Mouse (Mus musculus) small intestine, adult 2 months (tissue): ENCODE data around the gene Mis12. TPM values are rescaled to one million over a fixed set of nuclear protein-coding genes. Genes with fewer than 3 reads are reported as not detected.

Experiments used
- H3K27ac ChIP-seq: fragments of 200-500 bp; 2 replicates; pipeline ENCODE4 v1.5.1; 2012; ENCODE audit warnings: low read depth, low read length, control low read depth, inconsistent platforms; ENCODE audit not compliant: insufficient read depth
- H3K27me3 ChIP-seq: fragments of 200-500 bp; 2 replicates; pipeline ENCODE4 v1.6.1; 2012; ENCODE audit warnings: mild to moderate bottlenecking, moderate library complexity, low read length, inconsistent platforms; ENCODE audit not compliant: control insufficient read depth, insufficient read depth
- H3K36me3 ChIP-seq: fragments of 200-500 bp; 2 replicates; pipeline ENCODE4 v1.6.1; 2012; ENCODE audit warnings: mild to moderate bottlenecking, low read length, control low read depth, inconsistent platforms; ENCODE audit not compliant: control insufficient read depth, insufficient read depth
- H3K4me1 ChIP-seq: fragments of 200-500 bp; 2 replicates; pipeline ENCODE4 v1.6.1; 2012; ENCODE audit warnings: low read length, inconsistent platforms, mixed read lengths; ENCODE audit not compliant: control insufficient read depth, insufficient read depth, insufficient read length
- H3K4me3 ChIP-seq: fragments of 200-500 bp; 2 replicates; pipeline ENCODE4 v1.5.1; 2012; ENCODE audit warnings: low read depth, mild to moderate bottlenecking, control low read depth, inconsistent platforms, low read length, moderate library complexity
- CTCF ChIP-seq: fragments of 200-500 bp; IDR thresholded peaks from 2 replicates; pipeline ENCODE4 v1.5.1; 2012; ENCODE audit warnings: low read depth, mild to moderate bottlenecking, control low read depth, inconsistent platforms, low read length, moderate library complexity, mixed read lengths; ENCODE audit not compliant: insufficient replicate concordance, insufficient read length; ENCODE audit errors: extremely low read depth
- POLR2A ChIP-seq: fragments of 200-500 bp; IDR thresholded peaks from 2 replicates; pipeline ENCODE4 v1.6.1; 2012; ENCODE audit warnings: low read depth, mild to moderate bottlenecking, control low read depth, inconsistent platforms, low read length, moderate library complexity
- WGBS: fragments of 180-500 bp; shearing (Covaris S2); methylation state at CpG from one replicate; pipeline ENCODE4 v1.1.7; 2018; 5-methylcytosine and 5-hydroxymethylcytosine counted together
- polyA plus RNA-seq: library from polyadenylated mRNA; depleted of rRNA; stranded (reverse); fragments of >200 nt; gene quantifications from 2 replicates; pipeline ENCODE4 v1.2.3, GENCODE M21; 2012; rRNA removed

Gene Mis12
- 0.30 and 1.5 TPM in 2 replicates for polyA plus RNA-seq

GRCm38 (mm10) chr11:71019201-71020068 lies at the start of gene Mis12, which contains the start of gene Derl2:
Gene Mis12 (plus strand): TSS chr11:71019611.
Gene Derl2 (minus strand): TSS chr11:71019841.
- Histone ChIP-seq H3K27me3 (no peaks in the 10 kb centered on the region), H3K4me3 (peak within 1 kb of the TSS; percentile 91), H3K27ac (peak within 1 kb of the TSS; percentile 80), H3K36me3 (peaks cover 5% of the 10 kb centered on the region; the same call in 1 of the 2 replicates), H3K4me1 (peaks cover 5% of the 10 kb centered on the region; the same call in 1 of the 2 replicates)
- WGBS = under 1% methylated on average over 71 of the region's 71 CpGs
- TF ChIP-seq POLR2A (peak; percentile 68; the same call in 1 of the 2 replicates), CTCF (no peak)

- Histone ChIP-seq H3K36me3 (peaks cover 16% of the 10 kb centered on the region), H3K4me1 (peaks cover 7% of the 10 kb centered on the region), H3K4me3 (peak within 1 kb of the TSS; percentile 96), H3K27ac (peak within 1 kb of the TSS; percentile 90), H3K27me3 (no peaks in the 10 kb centered on the region)
- whole genome bisulfite sequencing = under 1% methylated on average over 43 of the region's 43 CpGs
- no peak for TF ChIP-seq CTCF
- TF ChIP-seq POLR2A = peak; percentile 90
These were observed 49.4 kb upstream of the Mis12 start, which contains the start of the genes Nup88 and Rpain for GRCm38 (mm10) chr11:70969821-70970559. Gene Nup88 (minus strand): TSS chr11:70969973. Gene Rpain (plus strand): TSS chr11:70970213.

DNA sequence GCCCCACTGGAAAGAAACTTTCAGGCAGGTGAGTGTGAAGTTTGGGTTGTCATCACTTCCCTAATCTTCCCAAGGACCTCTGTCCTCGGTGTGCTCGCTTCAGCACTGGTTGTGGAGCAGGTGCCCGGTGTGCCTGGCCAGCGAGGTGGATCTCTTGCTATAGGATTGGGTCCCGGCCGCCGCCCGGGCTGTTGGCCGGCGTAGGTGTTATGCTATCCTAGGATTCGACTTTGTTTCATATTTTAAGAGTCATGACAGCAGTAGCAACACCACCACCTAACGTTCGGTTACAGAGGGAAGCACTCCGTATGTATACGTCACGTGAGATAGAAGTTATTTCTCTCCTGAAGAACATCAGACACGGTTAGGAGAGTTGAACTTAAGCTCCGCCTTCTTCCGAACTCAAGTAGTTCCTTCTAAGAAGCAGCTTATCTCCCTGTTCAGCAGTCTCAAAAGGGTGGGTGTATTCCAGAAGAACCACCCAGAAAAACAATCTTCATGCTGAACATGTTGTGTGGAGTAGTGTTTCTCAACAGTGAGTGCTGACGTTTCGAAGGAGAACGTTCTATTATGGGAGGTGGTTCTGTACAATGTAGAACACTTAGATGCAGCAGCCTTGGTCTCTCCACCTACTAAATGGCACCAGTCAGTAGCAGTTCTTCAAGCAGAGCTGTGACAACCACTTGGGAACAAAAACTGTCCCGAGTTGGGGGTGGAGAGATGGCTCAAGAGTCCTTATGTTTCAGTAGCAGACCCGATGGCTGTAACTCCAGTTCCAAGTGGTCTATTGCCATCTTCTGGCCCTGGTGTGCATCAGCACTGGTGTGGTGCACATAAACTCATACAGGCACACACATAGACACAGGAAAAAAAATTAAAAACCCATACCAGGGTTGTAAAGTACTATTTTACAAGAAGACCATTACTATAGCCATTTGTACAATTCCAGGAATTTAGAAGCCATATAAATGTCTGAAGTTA lies 48.6 kb upstream of the Mis12 start:
- Histone ChIP-seq H3K4me3 (peak overlapping the region; percentile 96), H3K4me1 (peaks cover 7% of the 10 kb centered on the region), H3K27ac (peak overlapping the region; percentile 90), H3K27me3 (no peaks in the 10 kb centered on the region), H3K36me3 (peaks cover 11% of the 10 kb centered on the region)
- WGBS = 12% methylated on average over 24 of the region's 24 CpGs
- TF ChIP-seq POLR2A (no peak), CTCF (0 out of 2 replicates have a peak, but pooled peaks have one; percentile 12)

DNA sequence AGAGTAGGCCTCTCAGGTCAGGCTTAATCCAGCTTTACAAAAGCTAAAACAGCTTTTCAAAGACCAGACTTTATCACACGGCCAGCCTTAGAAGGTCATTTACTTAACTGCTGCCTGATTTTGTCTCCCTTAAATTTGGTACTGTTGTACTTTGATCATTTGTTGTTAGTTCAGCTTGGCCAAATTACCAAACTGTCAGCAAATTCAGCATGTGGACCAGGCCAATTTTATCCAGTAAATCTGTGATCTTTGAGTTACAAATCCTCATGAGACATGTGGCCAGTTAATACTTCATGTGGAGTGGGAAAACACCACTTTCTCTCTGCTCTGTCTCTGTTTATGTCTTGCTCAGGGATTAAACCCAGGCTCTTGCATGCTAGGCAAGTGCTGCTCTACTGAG lies 46.8 kb upstream of the Mis12 start:
- H3K27me3 ChIP-seq = no peaks in the 10 kb centered on the region
- H3K4me1 ChIP-seq = peaks cover 7% of the 10 kb centered on the region
- H3K4me3 ChIP-seq = no peak overlapping the region
- no peak for TF ChIP-seq POLR2A
- TF ChIP-seq CTCF = no peak
- 72% methylated on average over 1 of the region's 1 CpGs for WGBS
- no peak overlapping the region for H3K27ac ChIP-seq
- peaks cover 20% of the 10 kb centered on the region for H3K36me3 ChIP-seq

DNA sequence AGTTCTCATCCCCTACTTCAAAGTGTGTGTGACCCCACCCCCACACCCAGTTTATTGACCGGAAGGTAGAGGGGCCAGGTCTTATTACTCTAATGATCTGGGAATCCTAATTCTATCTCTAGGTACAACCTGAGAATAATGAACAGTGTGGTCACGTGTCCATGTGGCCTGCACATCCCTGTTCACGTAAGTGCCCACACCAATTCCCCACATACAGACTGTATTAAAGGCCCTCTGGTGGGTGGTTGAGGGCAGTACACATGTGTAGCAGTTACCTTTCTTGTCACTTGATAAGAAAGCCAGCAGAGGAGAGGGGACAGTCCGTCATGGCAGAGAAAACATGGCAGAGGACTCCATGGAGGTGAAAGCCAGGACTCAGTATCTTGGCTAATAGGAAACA lies 45.5 kb upstream of the Mis12 start:
- WGBS = 78% methylated on average over 4 of the region's 4 CpGs
- peaks cover 29% of the 10 kb centered on the region for H3K36me3 ChIP-seq
- H3K4me1 ChIP-seq = peaks cover 5% of the 10 kb centered on the region
- H3K27me3 ChIP-seq = no peaks in the 10 kb centered on the region
- TF ChIP-seq CTCF (peak; percentile 31; the same call in 1 of the 2 replicates), POLR2A (no peak)
- no peak overlapping the region for H3K27ac ChIP-seq
- H3K4me3 ChIP-seq = no peak overlapping the region

DNA sequence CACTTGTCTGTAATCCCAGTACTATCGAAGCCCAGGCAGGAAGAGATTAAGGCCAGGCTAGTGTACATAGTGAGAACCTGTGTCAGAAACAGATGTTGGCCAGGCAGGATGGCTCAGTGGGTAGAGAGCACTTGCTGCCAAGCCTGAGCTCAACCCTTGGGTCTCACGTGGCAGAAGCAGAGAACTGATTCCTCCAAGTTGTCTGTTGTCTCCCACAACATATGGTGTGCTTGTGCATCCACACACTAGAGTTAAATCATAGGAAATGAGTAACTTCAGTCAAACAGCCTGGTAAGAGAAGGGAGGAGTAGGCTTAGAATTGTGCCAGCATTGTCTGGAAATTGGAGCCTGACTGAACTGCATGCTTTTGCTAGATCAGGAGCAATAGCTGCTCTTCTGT lies 44.2 kb upstream of the Mis12 start:
- Histone ChIP-seq H3K4me1 (peaks cover 5% of the 10 kb centered on the region), H3K4me3 (no peak overlapping the region), H3K27ac (no peak overlapping the region), H3K27me3 (no peaks in the 10 kb centered on the region), H3K36me3 (peaks cover 39% of the 10 kb centered on the region)
- WGBS = 64% methylated on average over 2 of the region's 2 CpGs
- TF ChIP-seq POLR2A = no peak
- TF ChIP-seq CTCF = no peak
